Mouse (Mus musculus) heart, embryonic 11.5 days (tissue): ENCODE results near the gene Rgs7bp. TPM values are rescaled to one million over a fixed set of nuclear protein-coding genes. Genes with fewer than 3 reads are reported as not detected.

Source experiments
- ATAC-seq: fragments of 200-750 bp; cut with Nextera tagmentation; replicated peaks from 2 replicates; pipeline ENCODE4 v1.8.0; 2017; ENCODE audit warnings: moderate library complexity; ENCODE audit not compliant: insufficient number of reproducible peaks, low FRiP score, low TSS enrichment
- H3K27ac ChIP-seq: fragments of 300-500 bp; sonication (generic); 2 replicates; pipeline ENCODE4 v1.5.1; 2014; ENCODE audit warnings: mild to moderate bottlenecking, low read depth, low read length
- H3K27me3 ChIP-seq: fragments of 300-500 bp; sonication (generic); 2 replicates; pipeline ENCODE4 v1.6.1; 2014; ENCODE audit warnings: mild to moderate bottlenecking, low read length, mixed read lengths; ENCODE audit not compliant: control insufficient read depth, insufficient read depth
- H3K36me3 ChIP-seq: fragments of 300-500 bp; sonication (generic); 2 replicates; pipeline ENCODE4 v1.6.1; 2014; ENCODE audit warnings: mild to moderate bottlenecking, low read length, moderate library complexity, mixed read lengths; ENCODE audit not compliant: control insufficient read depth, insufficient read depth
- H3K4me1 ChIP-seq: fragments of 300-500 bp; sonication (generic); 2 replicates; pipeline ENCODE4 v1.6.1; 2014; ENCODE audit warnings: low read length; ENCODE audit not compliant: control insufficient read depth, insufficient read depth
- H3K4me2 ChIP-seq: fragments of 300-500 bp; sonication (generic); 2 replicates; pipeline ENCODE4 v1.6.1; 2014; ENCODE audit warnings: mild to moderate bottlenecking, moderate library complexity
- H3K4me3 ChIP-seq: fragments of 300-500 bp; sonication (generic); 2 replicates; pipeline ENCODE4 v1.5.1; 2014; ENCODE audit warnings: low read depth, low read length
- H3K9ac ChIP-seq: fragments of 300-500 bp; sonication (generic); 2 replicates; pipeline ENCODE4 v1.6.1; 2014; ENCODE audit warnings: mild to moderate bottlenecking, low read depth, low read length, moderate library complexity
- H3K9me3 ChIP-seq: fragments of 300-500 bp; sonication (generic); replicated peaks from 2 replicates; pipeline ENCODE4 v1.6.1; 2016; ENCODE audit warnings: low read length; ENCODE audit not compliant: control insufficient read depth
- WGBS: fragments of 180-500 bp; shearing (Covaris S2); extraction: QIAGEN DNeasy Blood & Tissue Kit; methylation state at CpG from one replicate; pipeline ENCODE4 v1.1.7; 2014; ENCODE audit not compliant: insufficient replicate concordance; 5-methylcytosine and 5-hydroxymethylcytosine counted together
- polyA plus RNA-seq: library from polyadenylated mRNA; unstranded; fragments of >200 nt; fragmentation: Nextera tagmentation; extraction: Ambion mirVana; gene quantifications from 2 replicates; pipeline ENCODE4 v1.2.1, GENCODE M21; 2014

Rgs7bp gene
- polyA plus RNA-seq, 1 experiment from 2014 or later: 3.4 TPM

- no peaks in the 10 kb centered on the region for H3K9me3 ChIP-seq
- no peak for ATAC-seq
- H3K27me3 ChIP-seq: no peaks in the 10 kb centered on the region
- no peak overlapping the region for H3K4me2 ChIP-seq
- no peaks in the 10 kb centered on the region for H3K36me3 ChIP-seq
- no peak overlapping the region for H3K9ac ChIP-seq
- no peak overlapping the region for H3K4me3 ChIP-seq
- H3K4me1 ChIP-seq: no peaks in the 10 kb centered on the region
- H3K27ac ChIP-seq: no peak overlapping the region
These were observed 22.8 kb downstream of the Rgs7bp start for GRCm38 (mm10) chr13:105031882-105032281.

GRCm38 (mm10) chr13:105028276-105028675 is 26.5 kb downstream of the Rgs7bp start:
- no peak overlapping the region for H3K9ac ChIP-seq
- WGBS: 84% methylated on average over 3 of the region's 3 CpGs
- no peaks in the 10 kb centered on the region for H3K27me3 ChIP-seq
- H3K9me3 ChIP-seq: no peaks in the 10 kb centered on the region
- no peak overlapping the region for H3K27ac ChIP-seq
- no peak overlapping the region for H3K4me3 ChIP-seq
- no peak for ATAC-seq
- H3K4me2 ChIP-seq: no peak overlapping the region
- H3K4me1 ChIP-seq: no peaks in the 10 kb centered on the region
- H3K36me3 ChIP-seq: no peaks in the 10 kb centered on the region

GRCm38 (mm10) chr13:105016577-105016976 is 38.2 kb downstream of the Rgs7bp start:
- WGBS: 75% methylated on average over 9 of the region's 9 CpGs
- H3K4me2 ChIP-seq: no peak overlapping the region
- no peaks in the 10 kb centered on the region for H3K36me3 ChIP-seq
- no peak overlapping the region for H3K4me3 ChIP-seq
- H3K27ac ChIP-seq: no peak overlapping the region
- H3K9ac ChIP-seq: no peak overlapping the region
- no peaks in the 10 kb centered on the region for H3K9me3 ChIP-seq
- H3K4me1 ChIP-seq: no peaks in the 10 kb centered on the region
- no peak for ATAC-seq
- no peaks in the 10 kb centered on the region for H3K27me3 ChIP-seq

- Histone ChIP-seq H3K27ac (no peak overlapping the region), H3K4me3 (no peak overlapping the region), H3K4me1 (no peaks in the 10 kb centered on the region), H3K36me3 (no peaks in the 10 kb centered on the region), H3K27me3 (no peaks in the 10 kb centered on the region), H3K9ac (no peak overlapping the region), H3K9me3 (no peaks in the 10 kb centered on the region), H3K4me2 (no peak overlapping the region)
- ATAC-seq: no peak
- 81% methylated on average over 8 of the region's 8 CpGs for WGBS
These were observed 38.9 kb downstream of the Rgs7bp start for GRCm38 (mm10) chr13:105015710-105016404.

- H3K36me3 ChIP-seq: no peaks in the 10 kb centered on the region
- no peak for ATAC-seq
- H3K27ac ChIP-seq: no peak overlapping the region
- no peak overlapping the region for H3K4me2 ChIP-seq
- WGBS: 89% methylated on average over 5 of the region's 5 CpGs
- H3K9me3 ChIP-seq: no peaks in the 10 kb centered on the region
- H3K9ac ChIP-seq: no peak overlapping the region
- H3K4me1 ChIP-seq: no peaks in the 10 kb centered on the region
- H3K4me3 ChIP-seq: no peak overlapping the region
- no peaks in the 10 kb centered on the region for H3K27me3 ChIP-seq
These were observed 43.4 kb downstream of the Rgs7bp start for GRCm38 (mm10) chr13:105011300-105011699.

- 84% methylated on average over 2 of the region's 2 CpGs for WGBS
- no peak overlapping the region for H3K9ac ChIP-seq
- no peak overlapping the region for H3K27ac ChIP-seq
- H3K4me1 ChIP-seq: no peaks in the 10 kb centered on the region
- H3K36me3 ChIP-seq: no peaks in the 10 kb centered on the region
- H3K4me3 ChIP-seq: no peak overlapping the region
- no peak overlapping the region for H3K4me2 ChIP-seq
- ATAC-seq: no peak
- no peaks in the 10 kb centered on the region for H3K27me3 ChIP-seq
- no peaks in the 10 kb centered on the region for H3K9me3 ChIP-seq
These were observed 45.8 kb downstream of the Rgs7bp start for GRCm38 (mm10) chr13:105008891-105009290.

- no peaks in the 10 kb centered on the region for H3K36me3 ChIP-seq
- whole genome bisulfite sequencing: 65% methylated on average over 2 of the region's 2 CpGs
- H3K4me1 ChIP-seq: no peaks in the 10 kb centered on the region
- no peak for ATAC-seq
- no peaks in the 10 kb centered on the region for H3K27me3 ChIP-seq
- no peak overlapping the region for H3K9ac ChIP-seq
- H3K9me3 ChIP-seq: no peaks in the 10 kb centered on the region
- H3K4me3 ChIP-seq: no peak overlapping the region
- H3K27ac ChIP-seq: no peak overlapping the region
- H3K4me2 ChIP-seq: no peak overlapping the region
These were observed 51.9 kb downstream of the Rgs7bp start for GRCm38 (mm10) chr13:105002831-105003157.

GRCm38 (mm10) chr13:105002132-105002830 is 52.4 kb downstream of the Rgs7bp start:
- H3K4me2 ChIP-seq: no peak overlapping the region

GRCm38 (mm10) chr13:105001714-105002113 is 53.0 kb downstream of the Rgs7bp start:
- Histone ChIP-seq H3K9me3 (peaks cover 2% of the 10 kb centered on the region), H3K4me2 (no peak overlapping the region), H3K9ac (no peak overlapping the region), H3K27me3 (no peaks in the 10 kb centered on the region), H3K27ac (no peak overlapping the region), H3K4me1 (no peaks in the 10 kb centered on the region), H3K36me3 (no peaks in the 10 kb centered on the region), H3K4me3 (no peak overlapping the region)
- 75% methylated on average over 2 of the region's 2 CpGs for WGBS
- ATAC-seq: no peak

More at GRCm38 (mm10) chr13:105002132-105002830, 52.4 kb downstream of the Rgs7bp start:
- Histone ChIP-seq H3K9me3 (no peaks in the 10 kb centered on the region), H3K36me3 (no peaks in the 10 kb centered on the region), H3K9ac (no peak overlapping the region), H3K27me3 (no peaks in the 10 kb centered on the region), H3K27ac (no peak overlapping the region), H3K4me3 (no peak overlapping the region), H3K4me1 (no peaks in the 10 kb centered on the region)
- ATAC-seq: no peak
- WGBS: 78% methylated on average over 5 of the region's 5 CpGs
